In genomic region chr12:85519553-85519952, GRCm38 (mm10) we compare ENCODE assay signal across 32 mouse cellular contexts. TPM values are rescaled to one million over a fixed set of nuclear protein-coding genes. Genes with fewer than 3 reads are reported as not detected.
DNase-seq lines count a peak whose midpoint lies in the region; TF ChIP-seq lines count a peak whose summit lies in the region.
"Had no signal": no experiment of that assay in that cellular context is flagged by ENCODE, and none has a peak within 500 bp of the region (broad histone marks: within the 10 kb centered on the region; RNA-seq: fewer than 3 reads in every experiment).

No protein-coding gene starts in this region.

- peak; percentile 59 for DNase-seq in adrenal gland, adult 2 months
- DNase-seq in adrenal gland, postnatal 4 days (ENCODE audit: low spot score in 2 of 2): no peak
- peak; percentile 22 to 54 for DNase-seq in layer of hippocampus, adult 18-20 months (ENCODE audit: low spot score in 2 of 2)
- no peak for DNase-seq in layer of hippocampus, postnatal 25 days (ENCODE audit: extremely low spot score in 1 of 2, low spot score in 1 of 2)
- DNase-seq in brain, adult 2 months (ENCODE audit: low read depth, low spot score): peak; percentile 80
- DNase-seq in thymus, postnatal 4 days: no peak
- DNase-seq in kidney, adult 2 months: no peak
- DNase-seq: adrenal gland, postnatal 10 days; B cell, adult 2 months; cerebellum, adult 11 months; cerebellum, adult 9-10 months; cerebellum, postnatal 36 days; embryo, embryonic 11 days; gastrocnemius, adult 2 months; gastrocnemius, postnatal 36 days; heart, adult 2 months; kidney, adult 8-10 months; kidney, postnatal 14 days; layer of hippocampus, postnatal 36 days; left cerebral cortex, postnatal 4 days; lung, adult 18-20 months; midbrain, embryonic 14.5 days; retina, postnatal 1 day; right cerebral cortex, postnatal 25 days; spleen, adult 18-20 months; thymus, postnatal 14 days had no signal

- no peaks in the 10 kb centered on the region for H3K27me3 ChIP-seq in C2C12 (ENCODE audit: control insufficient read depth, insufficient read depth, insufficient read length)
- no peaks in the 10 kb centered on the region for H3K27me3 ChIP-seq in kidney, adult 2 months (replicated peaks; ENCODE audit: control insufficient read depth, insufficient read depth, low read length)
- H3K27me3 ChIP-seq: CH12.LX; embryonic facial prominence, embryonic 12.5 days; intestine, embryonic 15.5 days; liver, embryonic 12.5 days; neural tube, embryonic 15.5 days had no signal

- TF ChIP-seq CTCF in C2C12 (IDR thresholded peaks at IDR 0.05; ENCODE audit: control insufficient read depth, insufficient read depth, insufficient read length): no peak
- TF ChIP-seq CTCF in kidney, adult 2 months (conservative IDR thresholded peaks at IDR 0.05; ENCODE audit: insufficient read depth, insufficient read length, low read depth, low read length): no peak

- 88% methylated on average over 6 of the region's 6 CpGs for WGBS in kidney, adult 2 months

- no peak overlapping the region for H3K4me3 ChIP-seq in C2C12 (ENCODE audit: insufficient read depth, poor library complexity, severe bottlenecking)
- no peak overlapping the region for H3K4me3 ChIP-seq in kidney, adult 2 months (ENCODE audit: insufficient read depth, low read depth, low read length)
- H3K4me3 ChIP-seq: embryonic facial prominence, embryonic 12.5 days; gastrocnemius, adult 2 months; heart, adult 2 months; intestine, embryonic 15.5 days; liver, embryonic 12.5 days; neural tube, embryonic 15.5 days had no signal

- 0 out of 2 replicates have a peak, but pooled peaks cover 3% of the 10 kb centered on the region for H3K4me1 ChIP-seq in kidney, adult 2 months (ENCODE audit: control insufficient read depth, insufficient read depth, low read length)
- H3K4me1 ChIP-seq: intestine, embryonic 15.5 days; liver, embryonic 12.5 days had no signal

- peak overlapping the region; percentile 21 for H3ac ChIP-seq in C2C12 (ENCODE audit: control insufficient read depth, insufficient read length, low read depth)

- no peak overlapping the region for H3K27ac ChIP-seq in kidney, adult 2 months (ENCODE audit: insufficient read depth, low read depth, low read length)
- H3K27ac ChIP-seq: embryonic facial prominence, embryonic 12.5 days; gastrocnemius, adult 2 months; heart, adult 2 months; intestine, embryonic 15.5 days; liver, embryonic 12.5 days; neural tube, embryonic 15.5 days had no signal

- no peaks in the 10 kb centered on the region for H3K36me3 ChIP-seq in C2C12 (ENCODE audit: control insufficient read depth, insufficient read depth)
- no peaks in the 10 kb centered on the region for H3K36me3 ChIP-seq in kidney, adult 2 months (ENCODE audit: control insufficient read depth, insufficient read depth, low read length)
- H3K36me3 ChIP-seq: embryonic facial prominence, embryonic 12.5 days; intestine, embryonic 15.5 days; liver, embryonic 12.5 days; neural tube, embryonic 15.5 days had no signal

- TF ChIP-seq POLR2A in kidney, adult 2 months (IDR thresholded peaks at IDR 0.05; ENCODE audit: low read depth, low read length): no peak

- no peaks in the 10 kb centered on the region for H3K79me2 ChIP-seq in C2C12 (ENCODE audit: control insufficient read depth, insufficient read depth)

- no peaks in the 10 kb centered on the region for H3K79me3 ChIP-seq in C2C12 (ENCODE audit: low read depth)

TF ChIP-seq in C2C12, 6 proteins besides CTCF, POLR2A, EP300 and RAD21:
- no peak for TF ChIP-seq CEBPB (IDR thresholded peaks at IDR 0.05; ENCODE audit: low read depth)
- TF ChIP-seq FOSL1 (IDR thresholded peaks at IDR 0.05; ENCODE audit: insufficient read depth, low read length, poor library complexity, severe bottlenecking): peak; percentile 81
- no peak for TF ChIP-seq MYOG (IDR thresholded peaks at IDR 0.05; ENCODE audit: control insufficient read depth, extremely low read depth, insufficient read length)
- peak; percentile 86 for TF ChIP-seq MAX (IDR thresholded peaks at IDR 0.05)
- TF ChIP-seq USF1 (IDR thresholded peaks at IDR 0.05; ENCODE audit: low read depth): peak; percentile 25
- TF ChIP-seq MYOD1 (IDR thresholded peaks at IDR 0.05; ENCODE audit: control insufficient read depth, insufficient read length, low read depth): peak; percentile 54
TF ChIP-seq in C2C12: peak in this region for 4.

RNA-seq across cellular contexts. Expression of gene Fos, which starts 45.9 kb away (rescaled TPM):
- total RNA-seq in adrenal gland, adult 2 months (2021): 10 to 100 TPM in 1 of 2 experiments, 1 to 10 TPM in 1; 3.1 to 16.7 TPM
- 3.9 and 4.9 TPM in 2 replicates for polyA plus RNA-seq in adrenal gland, adult 2 months (2012; rRNA removed)
- total RNA-seq in adrenal gland, postnatal 4 days (2021): 1 to 10 TPM; 6.5 to 8.3 TPM
- total RNA-seq in layer of hippocampus, adult 18-20 months (2021): 10 to 100 TPM; 26.1 to 28.2 TPM
- 10 to 100 TPM; 10.7 to 13.9 TPM for total RNA-seq in layer of hippocampus, postnatal 25 days (2021)
- 2.7 TPM for polyA plus RNA-seq in C2C12 (2012; fragmentation: generic; extraction: Trizol)
- 1.2 and 1.3 TPM in 2 replicates for polyA plus RNA-seq in kidney, adult 2 months (2012; rRNA removed)

Comparison
In these comparisons a context has a peak if more than half of its experiments do, and no peak if none do; other contexts are left out.
1. DNase-seq: peak in adrenal gland, adult 2 months (single experiment), layer of hippocampus, adult 18-20 months (2 of 2) and brain, adult 2 months (single experiment); none in adrenal gland, postnatal 4 days (0 of 2), layer of hippocampus, postnatal 25 days (0 of 2), thymus, postnatal 4 days (single experiment) and kidney, adult 2 months (single experiment).